Mouse (Mus musculus) G1E (cell line): ENCODE results near the gene Slc13a4.

ENCODE experiments used
- CTCF ChIP-seq: IDR thresholded peaks from 2 replicates; pipeline ENCODE4 v1.5.1; 2012; ENCODE audit warnings: low read depth, low read length, inconsistent platforms, mixed read lengths
- GATA1 ChIP-seq: IDR thresholded peaks from 2 replicates; pipeline ENCODE4 v1.6.1; 2012; ENCODE audit warnings: borderline replicate concordance, low read length, inconsistent platforms, mixed read lengths
- GATA2 ChIP-seq: IDR thresholded peaks from 2 replicates; pipeline ENCODE4 v1.6.1; 2012; ENCODE audit warnings: low read depth, low read length, inconsistent platforms, borderline replicate concordance
- TAL1 ChIP-seq: conservative IDR thresholded peaks from 2 replicates; pipeline ENCODE4 v1.6.1; 2012; ENCODE audit warnings: low read depth, low read length, inconsistent platforms, mixed read lengths

DNA sequence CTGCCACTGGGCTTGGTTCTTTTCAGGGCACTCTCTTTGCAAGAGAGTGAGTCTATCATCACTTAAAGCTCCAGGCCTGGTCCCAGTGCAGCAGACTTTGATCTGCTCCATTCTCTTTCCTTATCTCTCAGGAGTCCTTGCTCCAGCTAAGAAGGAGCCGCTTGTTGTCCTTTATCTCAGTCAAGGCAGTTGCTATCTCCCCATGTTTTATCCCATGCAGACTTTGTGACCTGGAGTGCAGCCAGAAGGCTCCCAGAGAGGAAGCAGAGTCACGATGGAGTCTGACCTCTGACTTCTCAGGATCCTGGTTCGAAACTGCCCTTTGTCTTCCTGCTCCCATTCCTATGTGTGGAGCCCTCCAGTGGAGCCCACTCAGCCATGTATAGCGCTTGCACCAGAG is 13.2 kb upstream of the Slc13a4 start:
- no peak for TF ChIP-seq CTCF
- TF ChIP-seq TAL1: no peak
- TF ChIP-seq GATA1: no peak
- no peak for TF ChIP-seq GATA2
